Mouse (Mus musculus) spleen, postnatal 36 days (tissue): ENCODE data around the gene BC048507.
A peak's percentile ranks its signal among the peaks of the same experiment; 100 is the strongest.
"Not testable (repeated sequence)": the region's sequence is repeated elsewhere in the genome, so short reads cannot be mapped to it uniquely, and the experiment has no call there.

Experiments used
- DNase-seq, 2 experiments: peaks; one replicate each; pipeline ENCODE4 v3.0.0; 2022; ENCODE audit warnings: low spot score in 2 of 2, mixed read lengths in 1 of 2

BC048507 gene

DNA sequence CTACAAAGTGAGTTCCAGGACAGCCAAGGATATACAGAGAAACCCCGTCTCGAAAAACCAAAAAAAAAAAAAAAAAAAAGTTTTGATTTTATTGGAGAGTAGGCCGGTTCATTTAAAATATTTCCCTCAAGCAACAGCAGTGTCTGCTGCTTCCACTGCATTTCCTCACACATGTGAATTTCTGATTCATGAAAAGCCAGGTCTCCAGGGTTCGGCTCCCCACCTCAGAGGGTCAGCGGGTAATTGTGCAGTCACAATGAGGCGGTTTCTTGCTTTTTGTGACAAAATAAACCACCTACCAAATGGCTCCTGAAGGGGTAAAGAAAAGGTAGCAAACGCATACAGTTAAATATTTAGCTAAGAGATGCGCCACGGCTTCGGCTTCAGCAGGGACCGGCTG, at the start of gene BC048507:
BC048507 (plus strand) TSS at position 301 of the 400 bp plus-strand sequence.
- DNase-seq = no peak

- DNase-seq = peak; percentile 70 to 72
These were observed 49.1 kb upstream of the BC048507 start, which contains the start of gene Zfp273 for GRCm38 (mm10) chr13:67813710-67814660. TSS of gene Zfp273 (plus strand) at chr13:67813740.

DNA sequence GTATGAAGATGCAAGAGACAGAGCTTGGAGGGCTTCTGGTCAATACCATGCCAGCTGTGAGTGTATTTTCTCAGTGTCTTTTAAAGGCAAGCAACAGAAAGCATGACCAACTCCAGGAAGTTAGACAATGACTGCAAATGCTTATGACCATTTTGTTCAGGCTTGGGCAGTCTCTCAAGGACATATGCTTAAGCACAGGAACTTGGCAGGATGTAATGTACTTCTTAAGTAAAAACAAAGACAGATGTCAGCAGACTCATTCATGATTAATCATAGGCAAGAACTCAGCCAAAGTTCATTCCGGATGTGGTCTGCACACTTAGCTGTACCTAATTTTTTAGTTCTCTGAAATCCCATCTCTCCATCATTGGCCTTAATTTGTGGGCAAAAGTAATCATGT, 44.5 kb upstream of the BC048507 start:
- no peak for DNase-seq

DNA sequence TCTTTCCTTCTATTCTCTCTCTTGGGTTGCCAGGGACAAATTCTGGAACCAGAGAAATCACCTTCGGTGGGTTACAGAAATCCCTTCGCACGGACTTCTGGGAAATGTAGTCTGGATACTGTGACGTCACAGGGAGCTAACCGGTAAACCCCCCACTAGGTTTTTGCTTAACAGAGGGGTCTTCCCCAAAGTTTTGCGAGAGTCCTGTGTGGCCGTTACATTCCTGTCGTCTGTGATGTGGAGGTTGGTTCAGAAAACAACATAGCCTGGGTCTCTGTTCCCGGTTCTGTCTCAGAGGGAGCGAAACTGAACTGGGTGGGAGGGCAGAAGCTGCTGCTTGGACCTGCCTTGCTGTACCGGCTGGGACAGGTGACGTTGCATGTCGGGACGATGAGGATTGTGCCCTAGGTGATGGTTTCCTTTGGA, 32.2 kb upstream of the BC048507 start, which contains the start of gene Gm10037:
Gm10037 (plus strand) TSS at position 196 of the 426 bp plus-strand sequence.
- DNase-seq = peak; percentile 34 to 50

- not testable (repeated sequence) for DNase-seq
These were observed 30.0 kb upstream of the BC048507 start for GRCm38 (mm10) chr13:67833137-67833536.

GRCm38 (mm10) chr13:67843775-67844118, 19.4 kb upstream of the BC048507 start:
- no peak for DNase-seq

GRCm38 (mm10) chr13:67844119-67844852, 18.8 kb upstream of the BC048507 start:
- DNase-seq = peak; percentile 40 to 48

DNA sequence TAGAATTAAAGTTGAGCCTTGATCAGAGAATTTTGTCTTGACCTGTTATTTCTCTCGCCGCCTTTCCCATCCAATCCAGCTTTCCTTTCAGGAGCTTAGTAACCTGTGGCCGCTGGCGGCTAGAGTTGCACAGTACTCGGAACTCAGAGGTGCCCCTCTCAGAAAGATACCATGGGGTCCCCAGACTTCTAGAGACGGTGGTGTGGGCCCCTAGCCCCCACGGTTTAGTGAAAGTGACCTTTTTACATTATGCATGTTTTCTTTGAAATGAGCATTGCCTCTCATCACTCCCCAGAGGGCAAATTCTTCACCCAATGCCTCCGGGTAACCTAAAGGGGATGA, 18.3 kb upstream of the BC048507 start:
- no peak for DNase-seq

DNA sequence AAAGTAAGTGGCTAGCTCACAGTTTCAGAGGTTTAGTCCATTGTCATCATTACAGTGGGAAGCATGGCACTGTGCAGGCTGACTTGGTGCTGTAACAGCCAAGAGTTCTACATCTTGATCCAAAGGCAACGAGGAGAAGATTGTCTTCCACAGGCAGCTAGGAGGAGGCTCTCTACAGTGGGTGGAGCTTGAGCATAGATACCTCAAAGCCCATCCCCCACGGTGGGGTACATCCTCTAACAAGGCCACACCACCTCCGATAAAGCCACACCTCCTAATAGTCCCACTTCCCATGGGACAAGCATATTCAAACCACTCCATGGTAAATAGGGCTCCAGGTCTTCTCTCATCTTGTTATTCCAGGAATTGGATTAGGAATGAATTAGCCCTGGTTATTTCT, 12.8 kb upstream of the BC048507 start:
- no peak for DNase-seq

DNA sequence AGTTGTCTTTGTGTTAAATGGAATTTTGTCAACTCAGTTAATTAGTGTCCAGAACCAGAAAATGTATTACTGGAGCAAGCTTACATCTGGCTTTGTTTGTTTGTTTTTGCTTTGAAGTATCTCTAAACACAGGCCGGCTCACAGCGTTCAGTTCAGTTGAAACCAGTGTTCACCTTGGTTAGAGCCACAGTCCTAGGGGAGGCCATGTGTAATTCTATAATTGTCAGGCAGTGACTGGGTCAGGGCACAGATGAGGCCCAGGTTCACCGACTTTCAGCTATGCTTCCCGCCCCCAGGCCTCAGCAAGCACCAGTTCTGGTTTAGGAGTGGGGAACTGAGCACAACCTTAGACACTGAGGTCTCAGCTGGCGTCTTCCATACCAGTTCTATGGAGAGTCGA, 10.0 kb upstream of the BC048507 start:
- no peak for DNase-seq

GRCm38 (mm10) chr13:67853983-67854382, 9.1 kb upstream of the BC048507 start:
- DNase-seq = no peak

DNA sequence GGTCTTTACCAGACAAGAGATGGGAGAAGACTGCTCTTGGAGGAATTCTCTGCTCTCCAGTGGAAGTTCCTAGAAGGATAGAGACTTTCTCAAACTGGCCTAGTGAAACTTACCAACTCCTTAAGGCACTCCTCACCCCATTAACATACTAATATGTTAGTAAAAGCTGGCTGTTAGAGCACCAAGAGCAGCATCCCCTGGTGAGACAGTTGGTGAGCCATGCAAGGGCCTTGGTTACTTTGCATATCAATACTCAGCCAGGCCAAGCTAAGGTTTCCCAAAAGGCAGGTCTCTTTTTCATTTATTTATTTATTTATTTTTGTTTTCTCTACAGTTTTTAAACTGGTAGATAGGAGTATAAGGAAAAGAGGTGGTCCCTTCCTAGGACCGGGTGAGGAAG, 5.8 kb upstream of the BC048507 start:
- no peak for DNase-seq

DNA sequence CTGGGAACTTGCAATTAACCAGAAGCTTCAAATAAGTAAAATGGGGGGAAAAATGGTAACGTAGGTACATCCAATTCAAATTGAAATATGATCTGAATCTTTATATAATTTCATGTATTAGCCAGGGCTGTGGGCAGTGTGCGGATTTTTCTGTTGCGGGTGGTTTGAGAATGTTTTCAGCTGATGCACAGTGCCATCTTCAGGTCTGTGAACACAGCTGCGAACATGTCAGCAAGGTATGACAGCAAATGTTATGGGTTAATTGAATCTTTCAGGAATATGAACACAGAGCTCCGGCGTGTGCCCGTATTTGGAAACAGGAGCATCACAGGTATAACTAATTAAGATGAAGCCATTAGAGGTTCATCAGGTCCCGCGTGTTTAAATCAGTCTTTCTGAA, 618 bp upstream of the BC048507 start:
- no peak for DNase-seq

DNA sequence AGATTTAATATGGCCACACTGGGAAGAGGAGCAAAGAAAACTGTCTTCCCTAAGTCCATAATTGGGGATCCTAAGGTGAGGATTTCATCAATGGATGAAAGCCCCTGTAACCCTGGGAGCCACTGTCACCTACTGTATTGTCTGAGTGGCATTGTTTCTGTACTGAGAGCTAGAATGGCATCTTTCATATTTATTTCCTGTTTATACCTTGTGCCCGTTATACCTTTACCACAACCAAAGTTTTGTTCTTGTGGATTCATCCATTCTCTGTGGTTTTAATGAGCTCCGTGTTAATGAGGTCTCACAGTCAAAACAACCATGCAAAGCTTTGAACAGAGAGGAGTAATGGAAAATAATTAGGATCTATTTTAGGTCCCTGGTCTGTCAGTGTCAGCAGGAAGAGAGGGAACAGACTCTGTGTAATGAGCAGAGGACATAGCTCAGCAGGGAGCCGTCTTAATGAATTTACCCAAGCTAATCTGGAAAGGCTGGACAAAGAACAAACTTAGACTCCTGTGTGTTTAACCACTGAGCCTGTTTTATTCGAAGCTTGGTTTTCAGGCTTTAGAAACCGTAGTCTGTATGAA, 1.7 kb downstream of the BC048507 start:
- DNase-seq = no peak

GRCm38 (mm10) chr13:67867899-67868298, 4.8 kb downstream of the BC048507 start:
- no peak for DNase-seq

- not testable (repeated sequence) for DNase-seq
These were observed 13.0 kb downstream of the BC048507 start for GRCm38 (mm10) chr13:67876049-67876698.

- DNase-seq = no peak
These were observed 13.7 kb downstream of the BC048507 start for GRCm38 (mm10) chr13:67876699-67877254.

- no peak for DNase-seq
These were observed 20.8 kb downstream of the BC048507 start for GRCm38 (mm10) chr13:67883966-67884365.

GRCm38 (mm10) chr13:67909759-67910158, 46.6 kb downstream of the BC048507 start:
- no peak for DNase-seq
